Mouse (Mus musculus): Measurements from ENCODE around the gene 0610009B22Rik. TPM values are rescaled to one million over a fixed set of nuclear protein-coding genes. Genes with fewer than 3 reads are reported as not detected.

The 0610009B22Rik gene
- total and polyA plus RNA-seq, 2 experiments = 17.7 to 30.5 TPM

- peak; percentile 54 for DNase-seq (ENCODE audit: extremely low read depth, low read depth, low spot score)
- Histone ChIP-seq H3K27ac (replicated peaks; ENCODE audit: insufficient read depth, low read depth, low read length) (peak within 1 kb of the TSS; percentile 65), H3K36me3 (ENCODE audit: control insufficient read depth, insufficient read depth, low read length) (no peaks in the 10 kb centered on the region), H3K4me1 (ENCODE audit: control insufficient read depth, insufficient read depth, low read length) (peaks cover 26% of the 10 kb centered on the region), H3K27me3 (ENCODE audit: control insufficient read depth, insufficient read depth, low read length) (no peaks in the 10 kb centered on the region), H3K79me2 (ENCODE audit: control insufficient read depth, insufficient read depth, low read length) (peaks cover 6% of the 10 kb centered on the region; the same call in 1 of the 2 replicates), H3K4me3 (ENCODE audit: insufficient read depth, low read depth, low read length) (peak within 1 kb of the TSS; percentile 93), H3K9ac (ENCODE audit: low read depth, low read length) (peak within 1 kb of the TSS; percentile 82)
- 1% methylated on average over 70 of the region's 70 CpGs for WGBS
- TF ChIP-seq CTCF (IDR thresholded peaks at IDR 0.05; ENCODE audit: low read depth, low read length) = no peak
- peak; percentile 53; the same call in 1 of the 2 replicates for TF ChIP-seq POLR2A (IDR thresholded peaks at IDR 0.05; ENCODE audit: extremely low read depth, insufficient read depth, low read length)
Observed at GRCm38 (mm10) chr11:51650691-51651515, 37.8 kb downstream of the 0610009B22Rik start, which contains the start of the genes N4bp3 and D930048N14Rik. Gene N4bp3 (minus strand): TSS chr11:51650842. Gene D930048N14Rik (plus strand): TSS chr11:51650954.

- peak overlapping the region; percentile 82 for H3K9ac ChIP-seq (ENCODE audit: low read depth, low read length)
- H3K4me1 ChIP-seq (ENCODE audit: control insufficient read depth, insufficient read depth, low read length) = peaks cover 25% of the 10 kb centered on the region
- no peaks in the 10 kb centered on the region for H3K27me3 ChIP-seq (ENCODE audit: control insufficient read depth, insufficient read depth, low read length)
- peak overlapping the region; percentile 93 for H3K4me3 ChIP-seq (ENCODE audit: insufficient read depth, low read depth, low read length)
- H3K36me3 ChIP-seq (ENCODE audit: control insufficient read depth, insufficient read depth, low read length) = no peaks in the 10 kb centered on the region
- DNase-seq (ENCODE audit: extremely low read depth, low read depth, low spot score) = no peak
- H3K27ac ChIP-seq (replicated peaks; ENCODE audit: insufficient read depth, low read depth, low read length) = peak overlapping the region; percentile 43
- TF ChIP-seq POLR2A (IDR thresholded peaks at IDR 0.05; ENCODE audit: extremely low read depth, insufficient read depth, low read length) = no peak
- no peak for TF ChIP-seq CTCF (IDR thresholded peaks at IDR 0.05; ENCODE audit: low read depth, low read length)
- WGBS = 2% methylated on average over 30 of the region's 30 CpGs
- peaks cover 6% of the 10 kb centered on the region; the same call in 1 of the 2 replicates for H3K79me2 ChIP-seq (ENCODE audit: control insufficient read depth, insufficient read depth, low read length)
Observed at GRCm38 (mm10) chr11:51650261-51650660, 38.4 kb downstream of the 0610009B22Rik start.

- peak overlapping the region; percentile 93 for H3K4me3 ChIP-seq (ENCODE audit: insufficient read depth, low read depth, low read length)
- DNase-seq (ENCODE audit: extremely low read depth, low read depth, low spot score) = no peak
- no peak overlapping the region for H3K27ac ChIP-seq (replicated peaks; ENCODE audit: insufficient read depth, low read depth, low read length)
- no peaks in the 10 kb centered on the region for H3K36me3 ChIP-seq (ENCODE audit: control insufficient read depth, insufficient read depth, low read length)
- no peaks in the 10 kb centered on the region for H3K27me3 ChIP-seq (ENCODE audit: control insufficient read depth, insufficient read depth, low read length)
- H3K9ac ChIP-seq (ENCODE audit: low read depth, low read length) = peak overlapping the region; percentile 82
- TF ChIP-seq POLR2A (IDR thresholded peaks at IDR 0.05; ENCODE audit: extremely low read depth, insufficient read depth, low read length) (no peak), CTCF (IDR thresholded peaks at IDR 0.05; ENCODE audit: low read depth, low read length) (no peak)
- peaks cover 6% of the 10 kb centered on the region; the same call in 1 of the 2 replicates for H3K79me2 ChIP-seq (ENCODE audit: control insufficient read depth, insufficient read depth, low read length)
- 40% methylated on average over 7 of the region's 7 CpGs for WGBS
- H3K4me1 ChIP-seq (ENCODE audit: control insufficient read depth, insufficient read depth, low read length) = peaks cover 21% of the 10 kb centered on the region
Observed at GRCm38 (mm10) chr11:51649889-51650199, 38.8 kb downstream of the 0610009B22Rik start.

GRCm38 (mm10) chr11:51649111-51649888 is 39.4 kb downstream of the 0610009B22Rik start:
- no peak for TF ChIP-seq POLR2A (IDR thresholded peaks at IDR 0.05; ENCODE audit: extremely low read depth, insufficient read depth, low read length)

GRCm38 (mm10) chr11:51648566-51648965 is 40.1 kb downstream of the 0610009B22Rik start:
- Histone ChIP-seq H3K27ac (replicated peaks; ENCODE audit: insufficient read depth, low read depth, low read length) (no peak overlapping the region), H3K9ac (ENCODE audit: low read depth, low read length) (no peak overlapping the region), H3K4me1 (ENCODE audit: control insufficient read depth, insufficient read depth, low read length) (peaks cover 10% of the 10 kb centered on the region), H3K79me2 (ENCODE audit: control insufficient read depth, insufficient read depth, low read length) (peaks cover 6% of the 10 kb centered on the region; the same call in 1 of the 2 replicates), H3K4me3 (ENCODE audit: insufficient read depth, low read depth, low read length) (no peak overlapping the region), H3K36me3 (ENCODE audit: control insufficient read depth, insufficient read depth, low read length) (no peaks in the 10 kb centered on the region), H3K27me3 (ENCODE audit: control insufficient read depth, insufficient read depth, low read length) (no peaks in the 10 kb centered on the region)
- DNase-seq (ENCODE audit: extremely low read depth, low read depth, low spot score) = no peak
- no peak for TF ChIP-seq POLR2A (IDR thresholded peaks at IDR 0.05; ENCODE audit: extremely low read depth, insufficient read depth, low read length)
- WGBS = 55% methylated on average over 3 of the region's 3 CpGs

More at GRCm38 (mm10) chr11:51649111-51649888, 39.4 kb downstream of the 0610009B22Rik start:
- H3K4me1 ChIP-seq (ENCODE audit: control insufficient read depth, insufficient read depth, low read length) = peaks cover 16% of the 10 kb centered on the region
- 73% methylated on average over 11 of the region's 11 CpGs for WGBS
- no peak overlapping the region for H3K9ac ChIP-seq (ENCODE audit: low read depth, low read length)
- no peak overlapping the region for H3K4me3 ChIP-seq (ENCODE audit: insufficient read depth, low read depth, low read length)
- no peaks in the 10 kb centered on the region for H3K36me3 ChIP-seq (ENCODE audit: control insufficient read depth, insufficient read depth, low read length)
- no peaks in the 10 kb centered on the region for H3K27me3 ChIP-seq (ENCODE audit: control insufficient read depth, insufficient read depth, low read length)
- no peak for DNase-seq (ENCODE audit: extremely low read depth, low read depth, low spot score)
- no peak overlapping the region for H3K27ac ChIP-seq (replicated peaks; ENCODE audit: insufficient read depth, low read depth, low read length)
- peaks cover 6% of the 10 kb centered on the region; the same call in 1 of the 2 replicates for H3K79me2 ChIP-seq (ENCODE audit: control insufficient read depth, insufficient read depth, low read length)

Data from liver, adult 2 months (tissue).